In genomic region chr13:97380366-97380765, GRCm38 (mm10) we compare ENCODE assay signal across 21 mouse cellular contexts.
A peak's percentile ranks its signal among the peaks of the same experiment; 100 is the strongest.
DNase-seq lines count a peak whose midpoint lies in the region; ATAC-seq lines count a peak whose summit lies in the region.
"Had no signal": no experiment of that assay in that cellular context is flagged by ENCODE, and none has a peak within 500 bp of the region (broad histone marks: within the 10 kb centered on the region; RNA-seq: fewer than 3 reads in every experiment).

No protein-coding gene starts in this region.

- no peaks in the 10 kb centered on the region for H3K9me3 ChIP-seq in hindbrain, embryonic 10.5 days
- H3K9me3 ChIP-seq in hindbrain, embryonic 13.5 days, result no peaks in the 10 kb centered on the region
- H3K9me3 ChIP-seq: embryonic facial prominence, embryonic 13.5 days; forebrain, embryonic 10.5 days; forebrain, embryonic 12.5 days had no signal

- H3K4me1 ChIP-seq in hindbrain, embryonic 10.5 days (replicated peaks), result peaks cover 47% of the 10 kb centered on the region
- peaks cover 24% of the 10 kb centered on the region for H3K4me1 ChIP-seq in hindbrain, embryonic 13.5 days (replicated peaks)

- ATAC-seq in frontal cortex, adult (ENCODE audit: low TSS enrichment), result peak; percentile 52
- ATAC-seq in hindbrain, embryonic 13.5 days (ENCODE audit: low FRiP score), result no peak
- ATAC-seq in erythroid progenitor cell, adult 5-6 weeks (replicated peaks; ENCODE audit: low FRiP score, poor library complexity, severe bottlenecking), result no peak
- ATAC-seq: activated CD4-positive, CD25-positive, alpha-beta regulatory T cell, adult 4 months; forebrain, embryonic 14.5 days; forebrain, embryonic 16.5 days; Patski had no signal

- no peak overlapping the region for H3K4me3 ChIP-seq in hindbrain, embryonic 10.5 days
- no peak overlapping the region for H3K4me3 ChIP-seq in hindbrain, embryonic 13.5 days
- H3K4me3 ChIP-seq: embryonic facial prominence, embryonic 13.5 days; forebrain, embryonic 10.5 days; forebrain, embryonic 12.5 days had no signal

- peak overlapping the region; percentile 18; the same call in 1 of the 2 replicates for H3K27ac ChIP-seq in hindbrain, embryonic 10.5 days
- no peak overlapping the region for H3K27ac ChIP-seq in hindbrain, embryonic 13.5 days
- H3K27ac ChIP-seq: embryonic facial prominence, embryonic 13.5 days; forebrain, embryonic 10.5 days; forebrain, embryonic 12.5 days had no signal

- no peak overlapping the region for H3K4me2 ChIP-seq in hindbrain, embryonic 13.5 days
- H3K4me2 ChIP-seq: embryonic facial prominence, embryonic 13.5 days; forebrain, embryonic 12.5 days had no signal

- DNase-seq in frontal cortex, postnatal 10 days (ENCODE audit: low spot score in 2 of 2), result no peak
- DNase-seq in hindbrain, embryonic 10.5 days (ENCODE audit: low spot score), result no peak
- peak; percentile 53 for DNase-seq in MN1 (ENCODE audit: low spot score)
- DNase-seq: adrenal gland, adult 8-10 months; adrenal gland, postnatal 14 days; adrenal gland, postnatal 36 days; cerebellum, adult 11-12 months; cerebellum, adult 2 months; cerebellum, adult 9-10 months; cerebellum, postnatal 10 days; cerebellum, postnatal 25 days had no signal

- no peaks in the 10 kb centered on the region for H3K36me3 ChIP-seq in hindbrain, embryonic 10.5 days
- H3K36me3 ChIP-seq in hindbrain, embryonic 13.5 days, result no peaks in the 10 kb centered on the region
- H3K36me3 ChIP-seq: embryonic facial prominence, embryonic 13.5 days; forebrain, embryonic 10.5 days; forebrain, embryonic 12.5 days had no signal

- H3K9ac ChIP-seq in hindbrain, embryonic 13.5 days, result no peak overlapping the region
- H3K9ac ChIP-seq: embryonic facial prominence, embryonic 13.5 days; forebrain, embryonic 12.5 days had no signal

- H3K27me3 ChIP-seq in hindbrain, embryonic 10.5 days (ENCODE audit: insufficient read depth, poor library complexity, severe bottlenecking), result no peaks in the 10 kb centered on the region; the same call in none of the 2 replicates
- H3K27me3 ChIP-seq in hindbrain, embryonic 13.5 days, result 0 out of 2 replicates have a peak, but pooled peaks cover 4% of the 10 kb centered on the region
- H3K27me3 ChIP-seq: forebrain, embryonic 12.5 days; Patski had no signal

- 91% methylated on average over 11 of the region's 11 CpGs for WGBS in hindbrain, embryonic 10.5 days
- WGBS in hindbrain, embryonic 13.5 days, result 89% methylated on average over 11 of the region's 11 CpGs
